Mouse (Mus musculus): ENCODE data around the gene Man1a. TPM values are rescaled to one million over a fixed set of nuclear protein-coding genes. Genes with fewer than 3 reads are reported as not detected.

The Man1a gene
- 10 to 100 TPM; 40.1 to 43.2 TPM for total RNA-seq (2021)
- 6.9 and 14.6 TPM in 2 replicates for polyA plus RNA-seq (2012; rRNA removed)
- long read RNA-seq, full-length matches to known transcripts = 17 of 30 reads
- long read RNA-seq, partial matches to known transcripts = 9 of 30 reads
- long read RNA-seq, other reads (novel, unspliced or antisense) = 4 of 30 reads

GRCm38 (mm10) chr10:54076420-54076819 is at the start of gene Man1a:
Man1a (minus strand) TSS chr10:54076609.
- Histone ChIP-seq H3K36me3 (ENCODE audit: control insufficient read depth, insufficient read depth, low read length) (no peaks in the 10 kb centered on the region; the same call in 1 of the 2 replicates), H3K4me1 (ENCODE audit: control insufficient read depth, insufficient read depth, low read length) (peaks cover 10% of the 10 kb centered on the region), H3K9ac (ENCODE audit: low read depth, low read length) (peak within 1 kb of the TSS; percentile 77), H3K79me2 (replicated peaks; ENCODE audit: control insufficient read depth, insufficient read depth, low read length) (peaks cover 3% of the 10 kb centered on the region; the same call in 1 of the 2 replicates), H3K27ac (peak within 1 kb of the TSS; percentile 94), H3K4me3 (peak within 1 kb of the TSS; percentile 85), H3K27me3 (ENCODE audit: control insufficient read depth, insufficient read depth, low read length) (no peaks in the 10 kb centered on the region)
- peak; percentile 39 to 51 for DNase-seq
- TF ChIP-seq POLR2A (IDR thresholded peaks at IDR 0.05; ENCODE audit: insufficient read depth, low read depth, low read length) (no peak), CTCF (IDR thresholded peaks at IDR 0.05) (no peak), EP300 (IDR thresholded peaks at IDR 0.05; ENCODE audit: insufficient read depth, low read depth, low read length) (no peak)
- intact Hi-C loops (cut with DNase I) = loop anchor here (5.0 to 10.0 kb wide), 2 partner anchors 214 to 452 kb away; no protein-coding TSS in a partner anchor
- WGBS = 4% methylated on average over 4 of the region's 4 CpGs

DNA sequence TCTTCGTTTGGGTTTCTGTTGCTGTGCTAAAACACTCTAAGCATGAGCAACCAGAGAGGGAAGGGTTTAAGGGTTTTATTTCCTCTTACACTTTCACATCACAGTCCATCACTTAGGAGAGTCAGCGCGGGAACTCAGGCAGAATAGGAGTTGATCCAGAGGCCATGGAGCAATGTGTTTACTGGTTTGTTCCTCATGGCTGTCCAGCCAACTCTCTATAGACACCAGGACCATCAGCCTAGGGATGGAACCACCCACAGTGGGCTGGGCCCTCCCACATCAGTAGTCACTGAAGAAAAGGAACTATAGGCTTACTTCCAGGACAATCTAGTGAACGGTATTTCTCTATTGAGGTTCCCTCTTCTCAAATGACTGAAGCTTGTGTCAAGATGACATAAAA is 45.4 kb upstream of the Man1a start:
- no peak overlapping the region for H3K27ac ChIP-seq
- no peak overlapping the region for H3K9ac ChIP-seq (ENCODE audit: low read depth, low read length)
- H3K36me3 ChIP-seq (ENCODE audit: control insufficient read depth, insufficient read depth, low read length) = no peaks in the 10 kb centered on the region
- no peak for TF ChIP-seq POLR2A (IDR thresholded peaks at IDR 0.05; ENCODE audit: insufficient read depth, low read depth, low read length)
- TF ChIP-seq EP300 (IDR thresholded peaks at IDR 0.05; ENCODE audit: insufficient read depth, low read depth, low read length) = no peak
- TF ChIP-seq CTCF (IDR thresholded peaks at IDR 0.05) = no peak
- WGBS = 87% methylated on average over 4 of the region's 4 CpGs
- H3K4me3 ChIP-seq = no peak overlapping the region
- intact Hi-C loops (cut with DNase I) = no loop called here
- H3K4me1 ChIP-seq (ENCODE audit: control insufficient read depth, insufficient read depth, low read length) = 0 out of 2 replicates have a peak, but pooled peaks cover 2% of the 10 kb centered on the region
- peak in 1 of 2 experiments; percentile 7 for DNase-seq
- no peaks in the 10 kb centered on the region for H3K79me2 ChIP-seq (replicated peaks; ENCODE audit: control insufficient read depth, insufficient read depth, low read length)
- no peaks in the 10 kb centered on the region for H3K27me3 ChIP-seq (ENCODE audit: control insufficient read depth, insufficient read depth, low read length)

DNA sequence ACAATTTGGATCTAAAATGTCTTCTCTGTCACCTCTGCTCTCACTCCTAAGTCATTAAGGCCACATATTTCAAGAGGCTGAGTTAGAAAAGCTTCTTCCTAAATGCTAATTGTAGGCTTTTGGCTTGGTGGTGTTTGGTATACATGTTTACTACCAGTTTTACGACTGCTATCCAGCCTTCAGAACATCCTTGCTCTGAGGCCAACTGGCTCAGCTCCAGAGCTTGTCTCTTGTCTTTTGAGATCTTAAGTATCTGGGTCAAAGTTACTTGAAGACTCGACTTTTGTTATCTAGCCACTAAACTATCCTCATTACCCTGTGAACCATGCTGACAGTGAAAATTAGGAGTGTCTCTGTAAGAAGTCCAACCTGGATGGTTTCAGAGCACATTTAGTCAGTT is 44.0 kb upstream of the Man1a start:
- H3K36me3 ChIP-seq (ENCODE audit: control insufficient read depth, insufficient read depth, low read length) = no peaks in the 10 kb centered on the region
- 0 out of 2 replicates have a peak, but pooled peaks cover 2% of the 10 kb centered on the region for H3K4me1 ChIP-seq (ENCODE audit: control insufficient read depth, insufficient read depth, low read length)
- H3K27me3 ChIP-seq (ENCODE audit: control insufficient read depth, insufficient read depth, low read length) = no peaks in the 10 kb centered on the region
- TF ChIP-seq CTCF (IDR thresholded peaks at IDR 0.05) (no peak), POLR2A (IDR thresholded peaks at IDR 0.05; ENCODE audit: insufficient read depth, low read depth, low read length) (no peak), EP300 (IDR thresholded peaks at IDR 0.05; ENCODE audit: insufficient read depth, low read depth, low read length) (no peak)
- no peak for DNase-seq
- H3K79me2 ChIP-seq (replicated peaks; ENCODE audit: control insufficient read depth, insufficient read depth, low read length) = no peaks in the 10 kb centered on the region
- H3K27ac ChIP-seq = no peak overlapping the region; the same call in 1 of the 2 replicates
- no peak overlapping the region for H3K4me3 ChIP-seq
- no peak overlapping the region for H3K9ac ChIP-seq (ENCODE audit: low read depth, low read length)
- 18% methylated on average over 2 of the region's 2 CpGs for WGBS
- intact Hi-C loops (cut with DNase I) = no loop called here

DNA sequence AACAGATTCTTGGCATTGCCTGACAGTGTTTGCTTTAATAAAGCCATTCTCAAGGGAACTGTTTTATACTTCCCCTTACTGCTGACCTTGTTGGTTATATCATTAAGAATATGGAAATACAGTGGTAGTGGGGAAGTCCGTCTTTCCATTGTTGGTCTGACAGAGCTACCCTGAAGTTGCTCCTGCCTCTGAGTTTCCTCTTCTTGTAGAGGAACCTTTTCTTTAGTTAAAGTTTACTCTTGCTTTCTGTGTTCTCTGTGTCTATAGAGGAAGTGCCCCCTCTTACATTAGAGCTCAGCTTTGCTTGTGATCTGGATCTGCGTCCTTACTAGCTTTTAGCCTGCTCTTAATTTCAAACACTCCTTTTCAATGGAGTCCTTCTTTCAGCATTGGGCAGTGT is 42.9 kb upstream of the Man1a start:
- Histone ChIP-seq H3K4me1 (ENCODE audit: control insufficient read depth, insufficient read depth, low read length) (0 out of 2 replicates have a peak, but pooled peaks cover 2% of the 10 kb centered on the region), H3K4me3 (no peak overlapping the region), H3K36me3 (ENCODE audit: control insufficient read depth, insufficient read depth, low read length) (no peaks in the 10 kb centered on the region), H3K27me3 (ENCODE audit: control insufficient read depth, insufficient read depth, low read length) (no peaks in the 10 kb centered on the region), H3K27ac (peak overlapping the region; percentile 31; the same call in 1 of the 2 replicates), H3K9ac (ENCODE audit: low read depth, low read length) (no peak overlapping the region), H3K79me2 (replicated peaks; ENCODE audit: control insufficient read depth, insufficient read depth, low read length) (no peaks in the 10 kb centered on the region)
- no peak for TF ChIP-seq POLR2A (IDR thresholded peaks at IDR 0.05; ENCODE audit: insufficient read depth, low read depth, low read length)
- TF ChIP-seq CTCF (IDR thresholded peaks at IDR 0.05) = no peak
- TF ChIP-seq EP300 (IDR thresholded peaks at IDR 0.05; ENCODE audit: insufficient read depth, low read depth, low read length) = no peak
- peak in 1 of 2 experiments; percentile 6 for DNase-seq
- WGBS = 70% methylated on average over 2 of the region's 2 CpGs
- intact Hi-C loops (cut with DNase I) = no loop called here

GRCm38 (mm10) chr10:54118223-54118912 is 42.0 kb upstream of the Man1a start:
- intact Hi-C loops (cut with DNase I) = no loop called here
- H3K36me3 ChIP-seq (ENCODE audit: control insufficient read depth, insufficient read depth, low read length) = no peaks in the 10 kb centered on the region
- H3K4me3 ChIP-seq = no peak overlapping the region
- peak overlapping the region; percentile 44 for H3K27ac ChIP-seq
- H3K27me3 ChIP-seq (ENCODE audit: control insufficient read depth, insufficient read depth, low read length) = no peaks in the 10 kb centered on the region
- 0 out of 2 replicates have a peak, but pooled peaks cover 2% of the 10 kb centered on the region for H3K4me1 ChIP-seq (ENCODE audit: control insufficient read depth, insufficient read depth, low read length)
- no peak overlapping the region for H3K9ac ChIP-seq (ENCODE audit: low read depth, low read length)
- TF ChIP-seq POLR2A (IDR thresholded peaks at IDR 0.05; ENCODE audit: insufficient read depth, low read depth, low read length) (no peak), CTCF (IDR thresholded peaks at IDR 0.05) (no peak), EP300 (IDR thresholded peaks at IDR 0.05; ENCODE audit: insufficient read depth, low read depth, low read length) (no peak)
- DNase-seq = no peak
- no peaks in the 10 kb centered on the region for H3K79me2 ChIP-seq (replicated peaks; ENCODE audit: control insufficient read depth, insufficient read depth, low read length)
- WGBS = 41% methylated on average over 4 of the region's 4 CpGs

DNA sequence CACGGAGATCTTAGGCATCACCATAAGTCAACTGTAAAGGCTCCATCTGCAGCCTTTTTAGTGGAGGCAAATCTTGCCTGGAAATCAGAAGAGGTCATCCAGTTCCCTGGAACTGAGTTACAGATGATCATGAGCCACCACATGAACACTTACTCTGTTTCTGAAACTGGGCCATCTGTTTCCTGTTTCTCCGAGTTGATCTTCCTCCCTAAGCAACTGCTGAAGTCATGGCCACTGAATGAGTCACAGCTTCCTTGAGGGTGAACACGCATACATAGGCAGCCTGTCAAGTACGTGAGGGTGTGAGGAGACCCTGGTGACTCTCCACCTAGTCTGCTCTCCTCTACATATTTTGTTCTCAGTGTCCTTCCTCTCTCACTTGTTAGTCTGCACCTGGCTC is 41.4 kb upstream of the Man1a start:
- no peak overlapping the region for H3K4me3 ChIP-seq
- 0 out of 2 replicates have a peak, but pooled peaks cover 2% of the 10 kb centered on the region for H3K4me1 ChIP-seq (ENCODE audit: control insufficient read depth, insufficient read depth, low read length)
- DNase-seq = peak; percentile 35 to 73
- no peaks in the 10 kb centered on the region for H3K79me2 ChIP-seq (replicated peaks; ENCODE audit: control insufficient read depth, insufficient read depth, low read length)
- H3K9ac ChIP-seq (ENCODE audit: low read depth, low read length) = no peak overlapping the region
- TF ChIP-seq POLR2A (IDR thresholded peaks at IDR 0.05; ENCODE audit: insufficient read depth, low read depth, low read length) = peak; percentile 33; the same call in 1 of the 2 replicates
- no peak for TF ChIP-seq CTCF (IDR thresholded peaks at IDR 0.05)
- TF ChIP-seq EP300 (IDR thresholded peaks at IDR 0.05; ENCODE audit: insufficient read depth, low read depth, low read length) = peak; percentile 85; the same call in 1 of the 2 replicates
- no peaks in the 10 kb centered on the region for H3K36me3 ChIP-seq (ENCODE audit: control insufficient read depth, insufficient read depth, low read length)
- intact Hi-C loops (cut with DNase I) = no loop called here
- H3K27ac ChIP-seq = peak overlapping the region; percentile 44
- WGBS = 29% methylated on average over 4 of the region's 4 CpGs
- no peaks in the 10 kb centered on the region for H3K27me3 ChIP-seq (ENCODE audit: control insufficient read depth, insufficient read depth, low read length)

Measured in heart, adult 2 months (tissue).